Mouse (Mus musculus): ENCODE measurements at regions not wholly inside any gene's neighbourhood (a gene's known extent, or its start where the extent isn't known, plus 50 kb on each side); places are given as distances from the start of the nearest gene placed in this dataset.

DNA sequence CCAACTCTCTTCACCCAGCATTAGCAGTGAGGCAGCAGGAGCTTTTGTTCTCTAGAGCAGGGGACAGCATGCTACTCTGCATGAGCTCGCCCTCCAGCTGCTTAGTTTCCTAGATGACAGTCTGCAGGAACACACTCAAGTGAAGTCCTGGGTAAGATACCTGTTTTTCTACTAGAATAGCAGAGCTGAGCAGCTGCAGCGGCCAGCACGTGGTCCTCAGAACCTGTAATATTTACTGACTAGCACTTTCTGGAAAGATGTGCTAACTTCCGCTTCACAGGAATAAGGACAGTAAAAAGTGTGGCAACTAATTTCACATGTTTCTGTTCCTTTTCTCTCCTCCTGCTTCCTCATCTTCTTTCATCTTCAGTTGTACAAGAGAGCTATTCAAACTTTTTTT lies 73.7 kb upstream of the P2ry1 start:
- no peak for TF ChIP-seq EP300 (IDR thresholded peaks at IDR 0.05; ENCODE audit: insufficient read depth, low read depth, low read length)
- TF ChIP-seq CTCF (IDR thresholded peaks at IDR 0.05): no peak
- no peak for TF ChIP-seq POLR2A (IDR thresholded peaks at IDR 0.05; ENCODE audit: insufficient read depth, low read depth, low read length)
- Histone ChIP-seq H3K4me3 (no peak overlapping the region), H3K4me1 (ENCODE audit: control insufficient read depth, insufficient read depth, low read length) (no peaks in the 10 kb centered on the region), H3K36me3 (ENCODE audit: control insufficient read depth, insufficient read depth, low read length) (no peaks in the 10 kb centered on the region), H3K27ac (no peak overlapping the region), H3K79me2 (replicated peaks; ENCODE audit: control insufficient read depth, insufficient read depth, low read length) (no peaks in the 10 kb centered on the region), H3K27me3 (ENCODE audit: control insufficient read depth, insufficient read depth, low read length) (no peaks in the 10 kb centered on the region), H3K9ac (ENCODE audit: low read depth, low read length) (no peak overlapping the region)
- 56% methylated on average over 4 of the region's 4 CpGs for WGBS
- intact Hi-C loops (cut with DNase I): loop anchor here (5.0 kb wide), 1 partner anchor 73 kb away; the partner anchor contains the start of gene P2ry1
- no peak for DNase-seq

DNA sequence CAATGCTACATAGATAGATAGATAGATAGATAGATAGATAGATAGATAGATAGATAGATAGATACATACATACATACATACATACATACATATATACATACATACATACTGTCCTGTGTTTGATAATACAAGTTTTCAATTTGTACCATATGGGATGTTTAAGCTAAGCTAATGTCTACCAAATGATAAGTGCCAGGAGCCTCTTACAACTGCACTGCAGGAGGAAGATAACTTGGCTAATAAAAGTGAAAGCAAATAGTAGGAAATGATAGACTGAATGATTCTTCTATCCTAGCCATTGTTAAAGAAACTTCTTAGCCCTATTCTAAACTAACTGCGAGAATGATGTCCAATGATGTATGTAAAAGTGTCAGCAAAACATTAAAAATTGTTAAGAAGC lies 68.1 kb upstream of the P2ry1 start:
- intact Hi-C loops (cut with DNase I): no loop called here
- no peaks in the 10 kb centered on the region for H3K4me1 ChIP-seq (ENCODE audit: control insufficient read depth, insufficient read depth, low read length)
- no peak for TF ChIP-seq EP300 (IDR thresholded peaks at IDR 0.05; ENCODE audit: insufficient read depth, low read depth, low read length)
- TF ChIP-seq POLR2A (IDR thresholded peaks at IDR 0.05; ENCODE audit: insufficient read depth, low read depth, low read length): no peak
- no peak for TF ChIP-seq CTCF (IDR thresholded peaks at IDR 0.05)
- no peak overlapping the region for H3K4me3 ChIP-seq
- no peaks in the 10 kb centered on the region for H3K79me2 ChIP-seq (replicated peaks; ENCODE audit: control insufficient read depth, insufficient read depth, low read length)
- WGBS: 94% methylated on average over 1 of the region's 1 CpGs
- H3K27me3 ChIP-seq (ENCODE audit: control insufficient read depth, insufficient read depth, low read length): no peaks in the 10 kb centered on the region
- no peak overlapping the region for H3K27ac ChIP-seq
- no peaks in the 10 kb centered on the region for H3K36me3 ChIP-seq (ENCODE audit: control insufficient read depth, insufficient read depth, low read length)
- H3K9ac ChIP-seq (ENCODE audit: low read depth, low read length): no peak overlapping the region
- no peak for DNase-seq

DNA sequence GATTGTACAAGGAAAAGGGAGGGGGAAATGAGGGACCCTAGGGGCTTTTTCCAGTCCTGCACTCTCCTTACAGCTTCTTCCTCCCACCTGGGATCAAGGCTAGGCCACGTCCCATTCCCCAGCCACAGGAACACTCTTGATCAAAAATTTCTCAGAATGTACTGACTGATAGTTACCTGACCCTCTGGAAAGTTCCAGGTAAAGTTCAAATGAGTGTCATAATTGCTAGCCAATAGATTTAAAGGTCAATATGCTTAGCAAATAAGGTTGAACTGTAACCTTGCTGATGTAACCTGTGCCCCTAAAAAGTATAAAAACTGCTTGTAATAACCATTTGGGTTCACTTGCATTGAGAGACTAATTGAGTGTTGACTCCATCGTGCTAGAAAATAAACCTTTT lies 61.1 kb upstream of the P2ry1 start:
- Histone ChIP-seq H3K36me3 (ENCODE audit: control insufficient read depth, insufficient read depth, low read length) (no peaks in the 10 kb centered on the region), H3K9ac (ENCODE audit: low read depth, low read length) (no peak overlapping the region), H3K27me3 (ENCODE audit: control insufficient read depth, insufficient read depth, low read length) (no peaks in the 10 kb centered on the region), H3K4me3 (no peak overlapping the region), H3K27ac (no peak overlapping the region), H3K4me1 (ENCODE audit: control insufficient read depth, insufficient read depth, low read length) (no peaks in the 10 kb centered on the region), H3K79me2 (replicated peaks; ENCODE audit: control insufficient read depth, insufficient read depth, low read length) (no peaks in the 10 kb centered on the region)
- no peak for DNase-seq
- TF ChIP-seq EP300 (IDR thresholded peaks at IDR 0.05; ENCODE audit: insufficient read depth, low read depth, low read length): no peak
- no peak for TF ChIP-seq POLR2A (IDR thresholded peaks at IDR 0.05; ENCODE audit: insufficient read depth, low read depth, low read length)
- no peak for TF ChIP-seq CTCF (IDR thresholded peaks at IDR 0.05)
- WGBS: 77% methylated on average over 2 of the region's 2 CpGs
- intact Hi-C loops (cut with DNase I): no loop called here

DNA sequence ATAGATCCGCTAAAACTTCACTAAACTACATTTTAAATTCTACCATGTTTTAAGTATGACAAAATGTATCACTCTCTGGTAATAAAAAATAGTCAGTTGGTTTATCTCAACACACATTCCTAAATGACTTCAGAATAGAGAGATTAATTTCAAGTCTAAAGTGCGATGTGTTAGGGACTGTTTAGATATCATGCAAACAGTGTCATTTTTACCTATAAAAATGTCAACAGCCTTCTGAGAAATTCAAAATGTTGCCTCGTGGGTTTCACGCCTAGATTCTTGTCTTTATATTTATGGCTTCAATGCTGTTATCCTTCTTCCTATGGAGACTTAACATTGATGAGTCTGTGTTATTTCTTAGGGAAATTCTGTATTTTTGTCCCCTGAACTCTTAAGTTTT lies 53.7 kb upstream of the P2ry1 start:
- H3K9ac ChIP-seq (ENCODE audit: low read depth, low read length): no peak overlapping the region
- no peak for TF ChIP-seq CTCF (IDR thresholded peaks at IDR 0.05)
- TF ChIP-seq POLR2A (IDR thresholded peaks at IDR 0.05; ENCODE audit: insufficient read depth, low read depth, low read length): no peak
- TF ChIP-seq EP300 (IDR thresholded peaks at IDR 0.05; ENCODE audit: insufficient read depth, low read depth, low read length): no peak
- WGBS: 79% methylated on average over 4 of the region's 4 CpGs
- H3K79me2 ChIP-seq (replicated peaks; ENCODE audit: control insufficient read depth, insufficient read depth, low read length): no peaks in the 10 kb centered on the region
- no peaks in the 10 kb centered on the region for H3K27me3 ChIP-seq (ENCODE audit: control insufficient read depth, insufficient read depth, low read length)
- intact Hi-C loops (cut with DNase I): no loop called here
- H3K4me3 ChIP-seq: no peak overlapping the region
- H3K27ac ChIP-seq: no peak overlapping the region
- no peaks in the 10 kb centered on the region for H3K36me3 ChIP-seq (ENCODE audit: control insufficient read depth, insufficient read depth, low read length)
- DNase-seq: no peak
- H3K4me1 ChIP-seq (ENCODE audit: control insufficient read depth, insufficient read depth, low read length): no peaks in the 10 kb centered on the region

Measured in heart, adult 2 months (tissue).